Mouse (Mus musculus): ENCODE measurements around the gene Nras.

- TF ChIP-seq POLR2A (IDR thresholded peaks at IDR 0.05; ENCODE audit: extremely low read depth, insufficient read depth, low read length) (no peak), CTCF (IDR thresholded peaks at IDR 0.05; ENCODE audit: low read depth, low read length) (no peak)
Observed at GRCm38 (mm10) chr3:103076476-103076875, 18.4 kb downstream of the Nras start.

All from liver, adult 2 months (tissue).